Mouse (Mus musculus) liver, embryonic 11.5 days (tissue): ENCODE results near the gene Gpr61. TPM values are rescaled to one million over a fixed set of nuclear protein-coding genes. Genes with fewer than 3 reads are reported as not detected.

Source experiments
- ATAC-seq: fragments of 200-750 bp; cut with Nextera tagmentation; replicated peaks from 2 replicates; pipeline ENCODE4 v1.8.0; 2017; ENCODE audit warnings: moderate number of reproducible peaks, mild to moderate bottlenecking, moderate TSS enrichment, moderate library complexity; ENCODE audit not compliant: low FRiP score
- DNase-seq: peaks from one replicate; pipeline ENCODE4 v3.0.0-alpha.2; 2017; ENCODE audit warnings: low spot score
- H3K27ac ChIP-seq: fragments of 300-500 bp; sonication (generic); 2 replicates; pipeline ENCODE4 v1.5.1; 2014; ENCODE audit warnings: mild to moderate bottlenecking, low read depth, low read length, control low read depth
- H3K27me3 ChIP-seq: fragments of 300-500 bp; sonication (generic); replicated peaks from 2 replicates; pipeline ENCODE4 v1.6.1; 2014; ENCODE audit warnings: low read length, mixed read lengths; ENCODE audit not compliant: control insufficient read depth, insufficient read depth
- H3K36me3 ChIP-seq: fragments of 300-500 bp; sonication (generic); 2 replicates; pipeline ENCODE4 v1.6.1; 2014; ENCODE audit warnings: mild to moderate bottlenecking, low read length, moderate library complexity, mixed read lengths; ENCODE audit not compliant: control insufficient read depth, insufficient read depth
- H3K4me1 ChIP-seq: fragments of 300-500 bp; sonication (generic); replicated peaks from 2 replicates; pipeline ENCODE4 v1.6.1; 2014; ENCODE audit warnings: low read length, mixed read lengths; ENCODE audit not compliant: control insufficient read depth, insufficient read depth
- H3K4me2 ChIP-seq: fragments of 300-500 bp; sonication (generic); 2 replicates; pipeline ENCODE4 v1.6.1; 2014; ENCODE audit warnings: mild to moderate bottlenecking, control low read depth, moderate library complexity
- H3K4me3 ChIP-seq: fragments of 300-500 bp; sonication (generic); 2 replicates; pipeline ENCODE4 v1.5.1; 2014; ENCODE audit warnings: low read depth, low read length, control low read depth
- H3K9ac ChIP-seq: fragments of 300-500 bp; sonication (generic); 2 replicates; pipeline ENCODE4 v1.6.1; 2014; ENCODE audit warnings: low read depth, low read length, control low read depth
- H3K9me3 ChIP-seq: fragments of 300-500 bp; sonication (generic); 2 replicates; pipeline ENCODE4 v1.6.1; 2016; ENCODE audit warnings: low read length, inconsistent platforms, mixed read lengths; ENCODE audit not compliant: control insufficient read depth
- WGBS: fragments of 180-500 bp; shearing (Covaris S2); extraction: QIAGEN DNeasy Blood & Tissue Kit; methylation state at CpG from one replicate; pipeline ENCODE4 v1.1.7; 2014; 5-methylcytosine and 5-hydroxymethylcytosine counted together
- polyA plus RNA-seq: library from polyadenylated mRNA; unstranded; fragments of >200 nt; fragmentation: Nextera tagmentation; extraction: Ambion mirVana; gene quantifications from 2 replicates; pipeline ENCODE4 v1.2.1, GENCODE M21; 2014

The Gpr61 gene
- polyA plus RNA-seq, 1 experiment from 2014 or later, result 0.07 TPM

GRCm38 (mm10) chr3:108165532-108166315 is 11.0 kb upstream of the Gpr61 start:
- H3K9me3 ChIP-seq, result no peaks in the 10 kb centered on the region
- no peak overlapping the region for H3K27ac ChIP-seq
- no peaks in the 10 kb centered on the region for H3K27me3 ChIP-seq
- no peak for ATAC-seq
- 57% methylated on average over 10 of the region's 10 CpGs for WGBS
- no peak overlapping the region for H3K4me2 ChIP-seq
- H3K9ac ChIP-seq, result no peak overlapping the region
- H3K4me3 ChIP-seq, result no peak overlapping the region
- no peaks in the 10 kb centered on the region for H3K36me3 ChIP-seq
- no peaks in the 10 kb centered on the region for H3K4me1 ChIP-seq
- DNase-seq, result no peak

- no peaks in the 10 kb centered on the region for H3K9me3 ChIP-seq
- no peaks in the 10 kb centered on the region for H3K4me1 ChIP-seq
- 0 out of 2 replicates have a peak overlapping the region, but pooled peaks have one; percentile 5 for H3K4me3 ChIP-seq
- H3K27ac ChIP-seq, result no peak overlapping the region
- no peak overlapping the region for H3K4me2 ChIP-seq
- H3K36me3 ChIP-seq, result no peaks in the 10 kb centered on the region
- no peaks in the 10 kb centered on the region for H3K27me3 ChIP-seq
- 34% methylated on average over 9 of the region's 9 CpGs for WGBS
- DNase-seq (peak; percentile 73), ATAC-seq (peak; percentile 56; the same call in 1 of the 2 replicates)
- no peak overlapping the region for H3K9ac ChIP-seq
Measured at GRCm38 (mm10) chr3:108164807-108165206, 10.1 kb upstream of the Gpr61 start.

GRCm38 (mm10) chr3:108164091-108164490 is 9.4 kb upstream of the Gpr61 start:
- H3K9ac ChIP-seq, result no peak overlapping the region
- H3K4me2 ChIP-seq, result no peak overlapping the region
- H3K36me3 ChIP-seq, result no peaks in the 10 kb centered on the region
- ATAC-seq (no peak), DNase-seq (no peak)
- H3K27me3 ChIP-seq, result no peaks in the 10 kb centered on the region
- no peaks in the 10 kb centered on the region for H3K4me1 ChIP-seq
- no peaks in the 10 kb centered on the region for H3K9me3 ChIP-seq
- no peak overlapping the region for H3K4me3 ChIP-seq
- H3K27ac ChIP-seq, result no peak overlapping the region
- 64% methylated on average over 5 of the region's 5 CpGs for WGBS

- no peak for ATAC-seq
- no peak for DNase-seq
Measured at GRCm38 (mm10) chr3:108158383-108159037, 3.8 kb upstream of the Gpr61 start.

GRCm38 (mm10) chr3:108152290-108152689 is 2.4 kb downstream of the Gpr61 start:
- Histone ChIP-seq H3K4me2 (no peak overlapping the region), H3K9ac (no peak overlapping the region), H3K27ac (no peak overlapping the region), H3K9me3 (no peaks in the 10 kb centered on the region), H3K27me3 (no peaks in the 10 kb centered on the region), H3K4me1 (peaks cover 7% of the 10 kb centered on the region), H3K4me3 (no peak overlapping the region), H3K36me3 (no peaks in the 10 kb centered on the region)
- whole genome bisulfite sequencing, result 83% methylated on average over 3 of the region's 3 CpGs
- no peak for DNase-seq
- no peak for ATAC-seq

More at GRCm38 (mm10) chr3:108158383-108159037, 3.8 kb upstream of the Gpr61 start:
- no peak overlapping the region for H3K4me2 ChIP-seq
- no peak overlapping the region for H3K9ac ChIP-seq
- no peak overlapping the region for H3K27ac ChIP-seq
- H3K27me3 ChIP-seq, result no peaks in the 10 kb centered on the region
- H3K4me1 ChIP-seq, result no peaks in the 10 kb centered on the region
- H3K9me3 ChIP-seq, result no peaks in the 10 kb centered on the region
- H3K4me3 ChIP-seq, result no peak overlapping the region
- H3K36me3 ChIP-seq, result no peaks in the 10 kb centered on the region
- WGBS, result 62% methylated on average over 9 of the region's 9 CpGs

GRCm38 (mm10) chr3:108147386-108148235 is 7.1 kb downstream of the Gpr61 start:
- Histone ChIP-seq H3K9ac (0 out of 2 replicates have a peak overlapping the region, but pooled peaks have one; percentile 34), H3K36me3 (no peaks in the 10 kb centered on the region), H3K27me3 (no peaks in the 10 kb centered on the region), H3K4me2 (peak overlapping the region; percentile 29), H3K9me3 (no peaks in the 10 kb centered on the region), H3K27ac (no peak overlapping the region; the same call in 1 of the 2 replicates), H3K4me3 (no peak overlapping the region), H3K4me1 (peaks cover 19% of the 10 kb centered on the region)
- ATAC-seq (peak; percentile 53), DNase-seq (peak; percentile 76)
- 65% methylated on average over 11 of the region's 11 CpGs for WGBS

GRCm38 (mm10) chr3:108146671-108147070 is 8.0 kb downstream of the Gpr61 start:
- DNase-seq (no peak), ATAC-seq (no peak)
- H3K4me2 ChIP-seq, result peak overlapping the region; percentile 80
- peaks cover 19% of the 10 kb centered on the region for H3K4me1 ChIP-seq
- H3K36me3 ChIP-seq, result no peaks in the 10 kb centered on the region
- no peaks in the 10 kb centered on the region for H3K9me3 ChIP-seq
- 36% methylated on average over 5 of the region's 5 CpGs for WGBS
- H3K27ac ChIP-seq, result peak overlapping the region; percentile 95
- H3K9ac ChIP-seq, result peak overlapping the region; percentile 97
- no peaks in the 10 kb centered on the region for H3K27me3 ChIP-seq
- peak overlapping the region; percentile 99 for H3K4me3 ChIP-seq
